Mouse (Mus musculus) embryonic stem cell, embryonic (primary cell): ENCODE data around the gene Nudt4.

Source experiments
- CTCF ChIA-PET, 4 experiments: fragments of 300-600 bp in 2 of 4; fragments of 350-600 bp in 2 of 4; sonication (Branson Sonifier 250); formaldehyde crosslinking; loops; one replicate each; lab custom pipeline; 2022; ENCODE audit warnings: inconsistent platforms in 2 of 4; lab: Charles Lee
- POLR2A ChIA-PET, 4 experiments: fragments of 300-600 bp in 2 of 4; fragments of 350-600 bp in 2 of 4; sonication (Branson Sonifier 250); formaldehyde crosslinking; loops; one replicate each; lab custom pipeline; 2022; ENCODE audit warnings: antibody characterized with exemption in 4 of 4, inconsistent platforms in 1 of 4; lab: Charles Lee

Nudt4 gene

GRCm38 (mm10) chr10:95577567-95577950, 13.6 kb upstream of the Nudt4 start:
- ChIA-PET POLR2A (interaction anchor here in 2 of 4 experiments (1.1 to 5.6 kb wide), 5 partner anchors 10 to 19 kb away, joined by 4 to 36 read pairs (median 7); partner anchors contain the start of gene Nudt4 (in 1 of the 2)), CTCF (interaction anchor here in 1 of 4 experiments (0.6 kb wide), 1 partner anchor 19 kb away, joined by 3 read pairs; no protein-coding TSS in a partner anchor)

DNA sequence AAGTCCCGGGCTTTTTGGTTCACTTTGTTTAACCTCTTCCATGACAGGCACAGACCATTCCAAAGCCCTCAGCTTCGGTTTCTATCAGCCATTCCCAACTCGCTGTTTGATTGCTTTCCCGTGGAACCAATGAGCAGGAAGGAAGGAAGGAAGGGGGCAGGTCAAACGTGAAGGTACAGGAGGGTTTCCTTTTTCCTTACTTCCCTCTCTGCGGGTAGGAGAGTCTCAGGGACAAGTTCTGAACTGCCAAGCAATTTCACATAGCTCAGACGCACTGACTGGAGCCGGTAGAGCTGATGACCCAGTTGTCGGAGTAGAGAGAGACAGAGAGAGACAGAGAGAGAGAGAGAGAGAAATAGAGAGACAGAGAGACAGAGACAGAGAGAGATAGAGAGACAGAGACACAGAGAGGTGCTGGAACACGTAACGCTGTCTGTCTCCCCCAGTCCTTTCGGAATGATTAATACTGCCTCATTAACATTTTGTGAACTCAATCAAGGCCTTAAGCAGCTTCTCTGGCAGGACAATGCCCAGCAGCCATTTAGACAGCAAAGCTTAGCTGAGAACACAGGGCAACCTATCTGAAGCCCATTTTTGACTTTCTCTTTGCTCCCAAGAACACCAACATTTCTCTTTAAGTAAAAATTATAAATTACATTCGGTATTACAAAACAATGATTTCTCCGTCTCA, 13.1 kb upstream of the Nudt4 start:
- CTCF ChIA-PET: interaction anchor here in 1 of 4 experiments (0.6 kb wide), 1 partner anchor 18 kb away, joined by 3 read pairs; no protein-coding TSS in a partner anchor
- POLR2A ChIA-PET: interaction anchor here in 3 of 4 experiments (0.7 to 5.6 kb wide), 10 partner anchors 10 to 118 kb away, joined by 3 to 36 read pairs (median 4); partner anchors contain the start of gene Nudt4 (in 2 of the 3)

DNA sequence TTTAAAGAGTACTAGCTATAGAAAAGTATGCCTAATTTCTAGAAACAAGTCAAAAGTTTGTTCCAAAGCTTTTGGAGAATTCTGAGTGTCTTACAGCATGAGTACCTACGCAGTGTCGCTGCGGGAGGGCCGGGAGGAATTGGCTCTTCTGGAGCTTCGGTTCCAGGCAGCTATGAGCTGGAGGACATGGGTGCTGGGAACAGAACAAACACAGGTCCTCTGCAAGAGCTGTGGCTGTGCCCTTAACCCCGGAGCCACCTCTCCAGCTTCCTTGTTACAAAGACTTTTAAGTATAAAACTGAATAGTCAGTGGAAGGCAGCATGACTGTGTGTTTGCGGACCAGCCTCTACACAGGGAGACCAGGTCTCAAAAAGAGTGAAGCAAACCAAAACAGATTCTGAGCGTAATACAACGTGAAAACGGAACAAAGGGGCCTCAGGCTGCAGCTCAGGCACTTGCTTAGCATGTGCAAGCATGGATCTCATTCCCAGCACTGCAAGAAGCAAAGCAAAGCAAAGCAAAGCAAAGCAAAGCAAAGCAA, 12.0 kb upstream of the Nudt4 start:
- ChIA-PET CTCF (interaction anchor here in 1 of 4 experiments (0.5 kb wide), 1 partner anchor 15 kb away, joined by 7 read pairs; no protein-coding TSS in a partner anchor), POLR2A (interaction anchor here (0.6 to 5.6 kb wide), 14 partner anchors 9 to 204 kb away, joined by 3 to 36 read pairs (median 4); partner anchors contain the start of gene Nudt4 (in 2 of the 4))

GRCm38 (mm10) chr10:95574994-95575393, 11.0 kb upstream of the Nudt4 start:
- ChIA-PET CTCF (no interaction called here), POLR2A (interaction anchor here in 3 of 4 experiments (0.7 to 5.6 kb wide), 7 partner anchors 9 to 59 kb away, joined by 3 to 36 read pairs (median 4); partner anchors contain the start of gene Nudt4 (in 2 of the 3))

GRCm38 (mm10) chr10:95569441-95569840, 5.5 kb upstream of the Nudt4 start:
- CTCF ChIA-PET: no interaction called here

DNA sequence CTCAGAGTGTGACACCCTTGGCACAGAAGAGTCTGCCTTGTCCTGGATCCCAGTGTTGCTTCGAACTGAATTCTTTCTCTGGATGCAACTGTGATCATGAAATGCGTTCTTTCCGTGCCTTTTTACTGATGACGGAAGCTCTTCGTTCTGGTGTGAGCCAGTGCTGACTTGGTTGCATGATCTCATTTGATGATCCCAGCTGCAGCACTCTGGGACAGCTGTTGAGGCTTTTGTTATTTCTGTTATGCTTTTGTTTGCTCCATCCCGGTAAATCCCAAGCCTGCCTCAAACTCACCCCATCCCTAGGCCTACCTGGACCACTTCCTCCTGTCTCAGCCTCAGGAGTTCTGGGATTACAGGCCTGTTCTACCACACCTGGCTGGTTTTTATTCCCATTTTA, 4.1 kb upstream of the Nudt4 start:
- POLR2A ChIA-PET: interaction anchor here in 3 of 4 experiments (0.6 to 7.1 kb wide), 12 partner anchors 8 to 211 kb away, joined by 3 to 52 read pairs (median 4); no protein-coding TSS in a partner anchor
- CTCF ChIA-PET: no interaction called here

More at GRCm38 (mm10) chr10:95569441-95569840, 5.5 kb upstream of the Nudt4 start:
- POLR2A ChIA-PET: interaction anchor here in 1 of 4 experiments (0.7 kb wide), 1 partner anchor 283 kb away, joined by 6 read pairs; no protein-coding TSS in a partner anchor

DNA sequence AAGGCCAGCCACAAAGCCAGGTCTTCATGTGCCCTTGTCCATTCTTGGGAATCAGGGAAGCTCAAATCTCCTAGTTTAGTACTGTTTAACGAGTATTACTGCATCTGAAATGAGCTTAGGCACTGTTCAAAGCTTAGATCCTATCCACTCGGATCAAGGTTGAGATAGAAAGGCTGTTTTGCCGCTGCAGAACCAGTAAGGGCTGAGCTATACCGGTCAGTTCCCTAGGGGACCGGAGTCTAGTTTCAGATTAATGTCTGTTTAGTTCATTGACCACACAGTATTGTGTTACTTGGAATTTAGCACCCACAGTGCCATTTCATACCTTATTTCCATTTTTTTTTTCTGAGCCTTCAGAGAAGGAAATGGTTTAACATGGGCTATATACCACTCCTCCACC, 3.6 kb upstream of the Nudt4 start:
- CTCF ChIA-PET: interaction anchor here in 1 of 4 experiments (0.7 kb wide), 1 partner anchor 13 kb away, joined by 3 read pairs; no protein-coding TSS in a partner anchor

DNA sequence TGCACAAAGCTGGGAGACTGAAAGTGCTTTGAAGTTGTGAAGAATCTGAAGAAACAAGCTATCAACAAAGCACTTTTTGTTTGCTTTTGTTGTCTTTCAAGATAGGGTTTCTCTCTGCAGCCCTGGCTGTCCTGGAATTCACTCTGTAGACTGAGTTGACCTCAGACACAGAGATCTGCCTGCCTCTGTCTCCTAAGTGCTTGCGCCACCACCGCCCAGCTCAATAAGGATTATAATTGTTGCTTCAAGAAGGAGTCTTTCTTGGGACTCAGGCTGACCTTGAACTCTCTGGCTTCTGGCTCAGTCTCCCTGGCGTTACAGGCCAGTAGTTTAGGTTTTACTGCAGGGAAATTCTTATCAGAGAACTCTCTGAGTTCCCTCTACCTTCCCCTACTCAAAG, 2.8 kb upstream of the Nudt4 start:
- ChIA-PET CTCF (interaction anchor here in 1 of 4 experiments (1.2 kb wide), 1 partner anchor 292 kb away, joined by 4 read pairs; no protein-coding TSS in a partner anchor), POLR2A (interaction anchor here (0.5 to 7.1 kb wide), 13 partner anchors 9 to 1743 kb away, joined by 3 to 52 read pairs (median 7); no protein-coding TSS in a partner anchor)

More for the DNA sequence above, 3.6 kb upstream of the Nudt4 start:
- POLR2A ChIA-PET: interaction anchor here in 3 of 4 experiments (0.6 to 7.1 kb wide), 13 partner anchors 9 to 211 kb away, joined by 3 to 52 read pairs (median 4); no protein-coding TSS in a partner anchor

- ChIA-PET CTCF (interaction anchor here in 3 of 4 experiments (0.7 to 1.2 kb wide), 4 partner anchors 293 to 1418 kb away, joined by 3 to 4 read pairs (median 3); no protein-coding TSS in a partner anchor), POLR2A (interaction anchor here in 3 of 4 experiments (0.5 to 7.1 kb wide), 32 partner anchors 9 to 1051 kb away, joined by 3 to 52 read pairs (median 6); partner anchors contain the start of genes Btg1 (in 1 of the 3), Eea1 (in 1 of the 3) and Ube2n (in 1 of the 3))
These were observed 1.4 kb upstream of the Nudt4 start for GRCm38 (mm10) chr10:95565156-95565854.

DNA sequence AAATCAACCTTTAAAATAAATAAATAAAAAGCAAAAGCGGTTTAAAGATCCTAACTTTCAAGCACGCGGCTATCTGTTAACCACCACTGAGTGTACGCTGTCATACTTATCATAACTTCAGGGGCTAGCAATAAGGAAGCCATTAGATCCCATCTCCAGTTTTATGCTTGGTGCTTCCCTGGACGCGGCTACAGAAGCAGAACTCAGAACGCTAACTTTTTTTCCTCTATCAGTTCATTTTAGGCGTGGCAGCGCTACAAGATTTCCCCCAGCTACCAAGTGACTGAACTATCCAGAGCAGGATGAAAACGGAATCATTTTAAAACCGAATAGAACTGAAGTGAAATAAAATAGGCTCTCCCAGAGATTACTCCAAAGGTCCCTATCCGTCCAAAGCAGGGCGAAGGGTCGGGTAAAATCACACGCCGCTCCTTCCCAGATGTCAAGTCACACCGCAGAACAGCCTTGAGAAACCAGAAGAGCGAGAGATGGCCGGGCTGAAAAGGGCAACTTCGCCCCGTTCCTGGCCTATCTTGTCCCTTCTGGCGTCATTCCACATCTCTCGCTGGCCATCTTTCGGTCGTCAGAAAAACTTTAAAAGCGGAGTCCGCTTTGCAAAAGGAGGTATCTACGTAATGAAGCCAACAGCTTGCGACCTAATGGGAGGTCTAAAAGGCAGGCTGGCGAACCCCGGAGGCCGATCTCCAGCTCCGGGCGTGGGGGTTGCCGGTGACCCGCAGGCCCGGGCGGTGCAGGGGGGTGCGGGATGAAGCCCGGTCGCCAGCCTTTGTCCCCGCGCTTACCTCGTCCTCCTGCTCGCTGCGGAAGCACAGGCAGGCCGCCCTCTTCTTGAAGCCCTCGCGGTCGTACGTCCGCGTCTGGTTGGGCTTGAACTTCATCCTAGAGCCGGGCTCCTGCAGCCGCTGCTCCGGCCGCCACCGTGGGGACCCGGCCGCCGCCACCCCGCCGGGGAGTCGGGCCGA, 796 bp downstream of the Nudt4 start:
- ChIA-PET POLR2A (interaction anchor here in 3 of 4 experiments (0.5 to 7.1 kb wide), 52 partner anchors 9 to 486 kb away, joined by 3 to 52 read pairs (median 4); partner anchors contain the start of genes Ube2n (in 2 of the 3), Eea1 (in 1 of the 3), Mrpl42 (in 1 of the 3) and Socs2 (in 1 of the 3)), CTCF (interaction anchor here in 2 of 4 experiments (0.6 to 1.0 kb wide), 3 partner anchors 10 to 335 kb away, joined by 4 to 6 read pairs (median 5); no protein-coding TSS in a partner anchor)

DNA sequence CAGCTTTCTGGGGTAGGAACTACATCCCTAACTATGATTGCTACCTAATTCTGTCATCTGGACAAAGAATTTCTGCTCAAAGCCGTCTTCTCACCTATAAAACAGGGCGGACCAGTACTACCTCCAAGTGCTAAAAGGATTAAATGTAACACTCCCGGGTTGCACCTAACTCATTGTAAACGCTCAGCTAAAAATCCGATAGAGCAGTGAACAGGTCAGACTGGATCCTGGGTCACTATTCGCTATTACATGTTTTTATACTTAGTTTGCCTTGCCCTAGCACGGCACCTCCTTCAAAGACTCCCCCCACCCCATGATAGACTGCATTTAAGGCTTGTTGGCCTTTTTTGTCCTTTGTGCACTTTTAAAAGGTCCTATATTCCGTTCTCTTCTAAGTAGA, 1.6 kb downstream of the Nudt4 start:
- CTCF ChIA-PET: interaction anchor here in 1 of 4 experiments (0.6 to 0.7 kb wide), 2 partner anchors 61 to 331 kb away, joined by 3 to 5 read pairs; no protein-coding TSS in a partner anchor
- POLR2A ChIA-PET: interaction anchor here in 3 of 4 experiments (0.8 to 7.1 kb wide), 26 partner anchors 9 to 332 kb away, joined by 3 to 52 read pairs (median 4); partner anchors contain the start of gene Ube2n (in 1 of the 3)

- CTCF ChIA-PET: interaction anchor here in 2 of 4 experiments (0.7 to 0.9 kb wide), 2 partner anchors 34 to 71 kb away, joined by 3 to 4 read pairs; no protein-coding TSS in a partner anchor
These were observed 2.3 kb downstream of the Nudt4 start for GRCm38 (mm10) chr10:95561616-95562015.

DNA sequence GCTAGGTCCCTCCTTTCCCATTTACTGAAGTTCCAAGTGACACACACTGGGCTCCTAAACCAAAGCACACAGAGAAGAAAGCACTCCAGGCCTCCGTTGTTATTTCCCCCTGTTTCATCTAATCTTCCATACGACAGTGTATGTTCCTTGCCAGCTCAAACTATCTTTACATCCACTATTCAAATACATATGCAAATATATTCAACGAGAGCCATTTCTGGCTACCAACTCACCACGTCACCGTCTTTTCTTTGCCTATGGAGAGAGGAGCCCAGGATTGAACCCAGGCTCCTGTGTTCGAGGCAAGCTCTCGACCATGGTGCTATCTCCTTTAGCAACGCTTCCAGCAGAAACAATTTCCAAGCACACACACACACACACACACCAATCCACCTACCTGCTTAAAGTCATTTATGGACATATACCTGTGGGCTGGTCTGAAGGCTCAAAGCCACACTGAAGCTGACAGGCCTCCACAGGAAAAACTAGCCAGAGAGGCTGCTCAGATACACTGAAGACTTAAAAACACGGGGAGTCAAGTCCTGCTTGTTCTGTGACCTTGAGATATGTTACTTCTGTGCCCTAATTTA, 3.5 kb downstream of the Nudt4 start:
- ChIA-PET CTCF (interaction anchor here in 2 of 4 experiments (0.6 to 0.9 kb wide), 2 partner anchors 36 to 295 kb away, joined by 3 to 4 read pairs; no protein-coding TSS in a partner anchor), POLR2A (interaction anchor here in 3 of 4 experiments (0.6 to 3.3 kb wide), 16 partner anchors 11 to 1599 kb away, joined by 3 to 13 read pairs (median 4); partner anchors contain the start of gene Ube2n (in 1 of the 3))

More at GRCm38 (mm10) chr10:95561616-95562015, 2.3 kb downstream of the Nudt4 start:
- POLR2A ChIA-PET: interaction anchor here in 3 of 4 experiments (0.6 to 7.1 kb wide), 14 partner anchors 8 to 333 kb away, joined by 3 to 52 read pairs (median 4); partner anchors contain the start of gene Ube2n (in 2 of the 3)

GRCm38 (mm10) chr10:95559426-95559825, 4.5 kb downstream of the Nudt4 start:
- ChIA-PET POLR2A (interaction anchor here in 3 of 4 experiments (0.6 to 3.3 kb wide), 26 partner anchors 9 to 381 kb away, joined by 3 to 11 read pairs (median 3); partner anchors contain the start of genes Ube2n (in 2 of the 3) and Eea1 (in 1 of the 3)), CTCF (interaction anchor here in 3 of 4 experiments (0.5 to 1.0 kb wide), 7 partner anchors 26 to 997 kb away, joined by 3 to 7 read pairs (median 3); no protein-coding TSS in a partner anchor)

- CTCF ChIA-PET: interaction anchor here in 1 of 4 experiments (0.6 kb wide), 1 partner anchor 9 kb away, joined by 9 read pairs; no protein-coding TSS in a partner anchor
These were observed 6.6 kb downstream of the Nudt4 start for GRCm38 (mm10) chr10:95557337-95557828.

More at GRCm38 (mm10) chr10:95557337-95557828, 6.6 kb downstream of the Nudt4 start:
- POLR2A ChIA-PET: interaction anchor here (0.6 to 1.3 kb wide), 4 partner anchors 20 to 930 kb away, joined by 3 to 5 read pairs (median 4); no protein-coding TSS in a partner anchor
